Mouse (Mus musculus) liver, embryonic 18 days (tissue): ENCODE results near the gene Mki67. TPM values are rescaled to one million over a fixed set of nuclear protein-coding genes. Genes with fewer than 3 reads are reported as not detected.

Experiments used
- polyA plus RNA-seq: library from polyadenylated mRNA; depleted of rRNA; stranded (reverse); fragments of >200 nt; gene quantifications from 2 replicates; pipeline ENCODE4 v1.2.3, GENCODE M21; 2012; rRNA removed

Gene Mki67
- polyA plus RNA-seq: 40.7 and 42.5 TPM in 2 replicates

DNA sequence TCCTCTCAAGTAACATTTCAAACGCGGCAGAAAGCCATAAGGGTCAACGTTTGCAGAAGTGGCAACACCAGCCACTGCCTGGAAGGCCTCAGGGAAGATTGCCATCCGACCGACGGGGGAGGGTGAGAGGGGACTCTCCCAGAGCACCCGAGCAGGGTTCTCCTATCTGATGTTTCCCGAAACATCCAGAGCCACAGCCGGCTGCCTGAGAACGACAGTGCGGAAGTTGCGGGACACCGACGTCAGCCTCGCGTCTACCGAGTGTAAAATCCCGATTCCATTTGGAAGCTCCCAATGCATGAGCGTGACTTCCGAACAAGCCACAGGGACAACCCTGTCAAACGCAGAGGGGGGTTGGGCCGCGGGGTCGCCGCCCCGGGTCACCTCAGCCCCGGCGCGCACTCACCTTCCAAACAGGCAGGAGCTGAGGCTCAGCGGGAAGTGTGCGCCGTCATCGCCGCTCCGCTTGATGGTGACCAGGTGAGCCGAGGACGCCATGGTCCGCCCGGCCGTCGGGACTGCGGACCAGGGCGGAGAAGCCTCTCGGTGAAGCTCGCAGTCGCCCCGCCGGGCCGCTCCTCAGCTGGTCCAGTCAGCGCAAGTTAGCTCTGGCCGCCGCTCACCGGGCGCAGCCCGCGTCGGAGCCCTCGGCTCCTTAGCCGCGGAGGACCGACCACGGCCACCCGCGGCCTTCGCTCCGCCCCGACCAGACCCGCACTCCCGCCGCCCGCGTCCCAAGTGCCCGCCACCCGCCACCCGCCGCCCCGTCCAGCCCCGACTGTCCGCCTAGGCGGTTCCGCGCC, at the start of gene Mki67:
Gene Mki67, minus strand, starts transcription at position 720 of the 803 bp plus-strand sequence.

Other genes with a start within 250 kb of the Mki67 start
- 0.04 TPM in 1 of 2 replicates, not detected in the other for gene Clrn3, start 187.7 kb downstream of the Mki67 start, polyA plus RNA-seq
- 2.5 and 3.4 TPM in 2 replicates for gene Ptpre, start 178.9 kb downstream of the Mki67 start, polyA plus RNA-seq